8 mouse cellular contexts compared by ENCODE assay signal in genomic region chr2:10373508-10374206, GRCm38 (mm10). TPM values are rescaled to one million over a fixed set of nuclear protein-coding genes. Genes with fewer than 3 reads are reported as not detected.
A peak's percentile ranks its signal among the peaks of the same experiment; 100 is the strongest.
DNase-seq lines count a peak whose midpoint lies in the region; ATAC-seq lines count a peak whose summit lies in the region.

No protein-coding gene starts in this region.

- peaks cover 9 to 11% of the 10 kb centered on the region in 2 experiments for H3K4me1 ChIP-seq in heart, embryonic 14.5 days (ENCODE audit: control insufficient read depth in 2 of 2, insufficient read depth in 2 of 2, low read length in 2 of 2)
- peaks cover 13% of the 10 kb centered on the region; the same call in 1 of the 2 replicates for H3K4me1 ChIP-seq in forebrain, embryonic 11.5 days (replicated peaks; ENCODE audit: control insufficient read depth, insufficient read depth, low read length)

- peak overlapping the region; percentile 67 to 81 for H3K4me3 ChIP-seq in heart, embryonic 14.5 days (ENCODE audit: control insufficient read depth in 1 of 2, insufficient read depth in 1 of 2, low read depth in 1 of 2, low read length in 2 of 2)
- H3K4me3 ChIP-seq in forebrain, embryonic 11.5 days (ENCODE audit: low read depth, low read length), result peak overlapping the region; percentile 50

- under 1% methylated on average over 30 of the region's 30 CpGs for WGBS in heart, embryonic 14.5 days
- under 1% methylated on average over 30 of the region's 30 CpGs for WGBS in forebrain, embryonic 11.5 days

- no peaks in the 10 kb centered on the region for H3K36me3 ChIP-seq in heart, embryonic 14.5 days (ENCODE audit: control insufficient read depth, insufficient read depth, low read length)
- H3K36me3 ChIP-seq in forebrain, embryonic 11.5 days (ENCODE audit: control insufficient read depth, insufficient read depth, low read length), result no peaks in the 10 kb centered on the region

- peaks cover 54% of the 10 kb centered on the region for H3K27me3 ChIP-seq in heart, embryonic 14.5 days (ENCODE audit: control insufficient read depth, insufficient read depth, low read length)
- H3K27me3 ChIP-seq in forebrain, embryonic 11.5 days (ENCODE audit: control insufficient read depth, insufficient read depth, low read length), result peaks cover 53% of the 10 kb centered on the region

- H3K4me2 ChIP-seq in heart, embryonic 14.5 days (ENCODE audit: low read length), result peak overlapping the region; percentile 99
- H3K4me2 ChIP-seq in forebrain, embryonic 11.5 days (ENCODE audit: low read depth, low read length, severe bottlenecking), result peak overlapping the region; percentile 89

- no peak for DNase-seq in heart, adult 11 months
- peak; percentile 46 for DNase-seq in MN1 (ENCODE audit: low spot score)
- peak; percentile 67 for DNase-seq in forebrain, embryonic 11.5 days (ENCODE audit: low spot score)
- peak; percentile 12 for DNase-seq in kidney, postnatal 10 days
- peak; percentile 54 for DNase-seq in naive thymus-derived CD4-positive, alpha-beta T cell, adult 2 months (ENCODE audit: low read depth)
- DNase-seq in layer of hippocampus, adult 9-10 months (ENCODE audit: low spot score), result no peak
- no peak for DNase-seq in cerebellum, adult 9-11 months

- peak overlapping the region; percentile 69 for H3K9ac ChIP-seq in heart, embryonic 14.5 days (ENCODE audit: low read length)
- peak overlapping the region; percentile 16; the same call in 1 of the 2 replicates for H3K9ac ChIP-seq in forebrain, embryonic 11.5 days (ENCODE audit: low read length)

- ATAC-seq in heart, embryonic 14.5 days (ENCODE audit: insufficient number of reproducible peaks, insufficient read depth, low FRiP score, low read depth), result no peak
- no peak for ATAC-seq in forebrain, embryonic 11.5 days (replicated peaks; ENCODE audit: low FRiP score)

- no peaks in the 10 kb centered on the region for H3K9me3 ChIP-seq in heart, embryonic 14.5 days (ENCODE audit: control insufficient read depth, low read length)
- H3K9me3 ChIP-seq in forebrain, embryonic 11.5 days (ENCODE audit: control insufficient read depth, low read length), result no peaks in the 10 kb centered on the region

- H3K27ac ChIP-seq in heart, embryonic 14.5 days (replicated peaks in 1 of 2; ENCODE audit: control insufficient read depth in 1 of 2, insufficient read depth in 1 of 2, low read depth in 2 of 2, low read length in 2 of 2), result no peak overlapping the region
- H3K27ac ChIP-seq in forebrain, embryonic 11.5 days (ENCODE audit: low read depth, low read length), result no peak overlapping the region

RNA-seq across cellular contexts. Expression of gene Sfmbt2, which starts 3.3 kb away (rescaled TPM):
- polyA plus RNA-seq in heart, embryonic 14.5 days (2014; fragmentation: Nextera tagmentation; extraction: Ambion mirVana), result 1.6 and 1.7 TPM in 2 replicates
- 1.3 and 1.8 TPM in 2 replicates for polyA plus RNA-seq in forebrain, embryonic 11.5 days (2014; fragmentation: Nextera tagmentation; extraction: Ambion mirVana)

Comparison
In these comparisons a context has a peak if more than half of its experiments do, and no peak if none do; other contexts are left out.
1. DNase-seq: peak in MN1 (single experiment), forebrain, embryonic 11.5 days (single experiment), kidney, postnatal 10 days (single experiment) and naive thymus-derived CD4-positive, alpha-beta T cell, adult 2 months (single experiment); none in heart, adult 11 months (single experiment), layer of hippocampus, adult 9-10 months (single experiment) and cerebellum, adult 9-11 months (single experiment).